8 mouse cellular contexts compared by ENCODE assay signal in the genomic region with DNA sequence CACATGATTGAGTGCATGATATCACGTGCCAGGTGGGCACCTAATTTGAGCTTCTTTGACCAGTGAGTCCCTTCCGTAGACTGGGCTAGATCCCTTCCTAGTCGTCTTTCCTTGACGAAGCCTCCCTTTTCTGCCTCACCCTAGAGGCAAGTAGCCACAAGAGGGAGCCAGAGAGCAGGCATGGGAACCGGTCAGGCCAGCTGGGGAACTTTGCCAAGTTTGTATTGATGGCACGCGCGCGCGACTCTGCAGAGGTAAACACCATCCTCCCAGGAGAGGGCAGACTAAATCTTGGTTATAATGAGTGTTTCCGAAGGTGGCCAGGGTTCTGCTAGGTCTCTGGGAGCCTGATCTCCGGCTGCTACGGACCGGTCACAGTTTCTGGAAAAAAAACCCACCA. TPM values are rescaled to one million over a fixed set of nuclear protein-coding genes. Genes with fewer than 3 reads are reported as not detected.
A peak's percentile ranks its signal among the peaks of the same experiment; 100 is the strongest.
DNase-seq lines count a peak whose midpoint lies in the region; ATAC-seq lines count a peak whose summit lies in the region.

No protein-coding gene starts in this region.

- H3K27ac ChIP-seq in hindbrain, embryonic 14.5 days, result no peak overlapping the region

- peaks cover 24% of the 10 kb centered on the region for H3K27me3 ChIP-seq in hindbrain, embryonic 14.5 days (ENCODE audit: control insufficient read depth, insufficient read depth, low read length)

- H3K4me1 ChIP-seq in hindbrain, embryonic 14.5 days (replicated peaks; ENCODE audit: control insufficient read depth, insufficient read depth, low read length), result peaks cover 36% of the 10 kb centered on the region

- no peaks in the 10 kb centered on the region for H3K9me3 ChIP-seq in hindbrain, embryonic 14.5 days (ENCODE audit: control insufficient read depth, low read length)

- peak; percentile 72 for DNase-seq in T-cell, adult 2 months (ENCODE audit: low spot score)
- peak; percentile 95 to 98 for DNase-seq in cerebellum, postnatal 25 days
- DNase-seq in frontal cortex, postnatal 36 days (ENCODE audit: low spot score in 2 of 2), result peak; percentile 93
- peak; percentile 97 for DNase-seq in hindbrain, embryonic 14.5 days (ENCODE audit: low spot score)
- peak; percentile 88 to 91 for DNase-seq in layer of hippocampus, postnatal 36 days
- peak; percentile 93 for DNase-seq in lung, postnatal 25 days (ENCODE audit: low spot score)
- peak; percentile 94 for DNase-seq in retina, postnatal 1 day
- peak; percentile 86 for DNase-seq in urinary bladder, postnatal 10 days (ENCODE audit: low spot score)

- no peak overlapping the region for H3K9ac ChIP-seq in hindbrain, embryonic 14.5 days

- no peaks in the 10 kb centered on the region for H3K36me3 ChIP-seq in hindbrain, embryonic 14.5 days (replicated peaks; ENCODE audit: control insufficient read depth, insufficient read depth)

- H3K4me2 ChIP-seq in hindbrain, embryonic 14.5 days (replicated peaks), result peak overlapping the region; percentile 37

- H3K4me3 ChIP-seq in hindbrain, embryonic 14.5 days (replicated peaks; ENCODE audit: low read length), result no peak overlapping the region

- ATAC-seq in hindbrain, embryonic 14.5 days (ENCODE audit: low FRiP score), result no peak

- WGBS in hindbrain, embryonic 14.5 days, result 2% methylated on average over 14 of the region's 14 CpGs

RNA-seq across cellular contexts. Expression of a gene that starts 1.9 kb away (rescaled TPM):
- polyA plus RNA-seq in hindbrain, embryonic 14.5 days (2014; fragmentation: Nextera tagmentation; extraction: Ambion mirVana), result 0.20 and 0.47 TPM in 2 replicates
- total RNA-seq in layer of hippocampus, postnatal 36 days (2021), result under 1 TPM; 0.23 to 0.27 TPM

RNA-seq across cellular contexts. Expression of a gene that starts 10.7 kb away (rescaled TPM):
- 7.5 and 8.6 TPM in 2 replicates for polyA plus RNA-seq in hindbrain, embryonic 14.5 days (2014; fragmentation: Nextera tagmentation; extraction: Ambion mirVana)
- total RNA-seq in layer of hippocampus, postnatal 36 days (2021), result 10 to 100 TPM; 16.2 to 17.6 TPM
